Mouse (Mus musculus) midbrain, embryonic 10.5 days (tissue): ENCODE data around the gene Ebf4. TPM values are rescaled to one million over a fixed set of nuclear protein-coding genes. Genes with fewer than 3 reads are reported as not detected.

ENCODE experiments used
- DNase-seq: peaks from one replicate; pipeline ENCODE4 v3.0.0-alpha.2; 2017; ENCODE audit warnings: low spot score
- H3K27ac ChIP-seq: fragments of 300-500 bp; sonication (generic); replicated peaks from 2 replicates; pipeline ENCODE4 v1.5.1; 2016; ENCODE audit warnings: mild to moderate bottlenecking
- H3K27me3 ChIP-seq: fragments of 300-500 bp; sonication (generic); 2 replicates; pipeline ENCODE4 v1.6.1; 2016; ENCODE audit warnings: low read depth, mild to moderate bottlenecking; ENCODE audit not compliant: poor library complexity, severe bottlenecking
- H3K36me3 ChIP-seq: fragments of 300-500 bp; sonication (generic); 2 replicates; pipeline ENCODE4 v1.6.1; 2016; ENCODE audit warnings: mild to moderate bottlenecking, moderate library complexity
- H3K4me1 ChIP-seq: fragments of 300-500 bp; sonication (generic); 2 replicates; pipeline ENCODE4 v1.6.1; 2016
- H3K4me3 ChIP-seq: fragments of 300-500 bp; sonication (generic); 2 replicates; pipeline ENCODE4 v1.5.1; 2016; ENCODE audit warnings: mild to moderate bottlenecking, moderate library complexity
- H3K9me3 ChIP-seq: fragments of 300-500 bp; sonication (generic); replicated peaks from 2 replicates; pipeline ENCODE4 v1.6.1; 2016; ENCODE audit warnings: mild to moderate bottlenecking
- WGBS: fragments of 180-500 bp; shearing (Covaris S2); methylation state at CpG from one replicate; pipeline ENCODE4 v1.1.7; 2016; 5-methylcytosine and 5-hydroxymethylcytosine counted together
- polyA plus RNA-seq: library from polyadenylated mRNA; unstranded; fragments of >200 nt; fragmentation: Nextera tagmentation; extraction: Ambion mirVana; gene quantifications from 2 replicates; pipeline ENCODE4 v1.2.1, GENCODE M21; 2016

Ebf4 gene
- polyA plus RNA-seq, 1 experiment from 2014 or later: 0.95 TPM

DNA sequence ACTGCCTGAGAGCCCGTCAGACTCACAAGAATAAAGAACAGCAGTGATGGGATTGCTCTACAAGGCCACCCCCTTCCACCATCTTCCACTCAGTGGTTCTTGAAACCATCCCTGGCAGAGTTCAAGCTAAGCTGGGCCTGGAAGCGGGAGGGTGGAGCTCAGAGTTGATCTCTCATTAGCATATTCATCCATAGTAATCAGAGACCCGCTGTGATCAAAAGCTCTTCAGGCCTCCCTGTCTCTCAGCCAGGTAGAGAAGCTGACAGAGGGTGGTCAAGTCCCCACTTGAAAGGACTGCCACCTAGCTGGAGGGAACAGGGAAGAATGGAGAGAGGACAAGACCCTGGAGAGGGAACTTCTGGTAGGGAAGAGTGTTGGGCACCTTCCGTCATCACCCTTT, 8.0 kb downstream of the Ebf4 start:
- DNase-seq: no peak
- Histone ChIP-seq H3K27ac (no peak overlapping the region), H3K36me3 (peaks cover 91% of the 10 kb centered on the region), H3K9me3 (no peaks in the 10 kb centered on the region), H3K4me1 (no peaks in the 10 kb centered on the region), H3K27me3 (peaks cover 3% of the 10 kb centered on the region), H3K4me3 (no peak overlapping the region)
- 53% methylated on average over 4 of the region's 4 CpGs for WGBS

DNA sequence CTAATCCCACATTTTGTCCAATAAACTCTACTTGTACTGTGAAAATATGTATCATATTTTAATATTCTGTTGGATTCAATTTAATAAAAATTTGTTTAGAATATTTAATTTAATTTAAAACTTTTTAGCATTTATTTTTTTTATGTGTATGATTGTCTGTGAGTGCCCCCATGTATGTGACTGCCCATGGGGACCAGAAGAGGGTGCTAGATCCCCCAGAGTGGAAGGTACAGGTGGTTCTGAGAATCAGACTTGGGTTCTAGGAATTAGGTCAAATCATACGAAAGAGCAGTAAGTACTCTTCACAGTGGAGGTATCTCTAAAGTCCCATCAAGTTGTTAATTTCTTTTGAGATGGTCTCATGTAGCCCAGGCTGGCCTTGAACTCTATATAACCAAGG, 32.1 kb downstream of the Ebf4 start:
- 80% methylated on average over 1 of the region's 1 CpGs for WGBS
- H3K27ac ChIP-seq: no peak overlapping the region

DNA sequence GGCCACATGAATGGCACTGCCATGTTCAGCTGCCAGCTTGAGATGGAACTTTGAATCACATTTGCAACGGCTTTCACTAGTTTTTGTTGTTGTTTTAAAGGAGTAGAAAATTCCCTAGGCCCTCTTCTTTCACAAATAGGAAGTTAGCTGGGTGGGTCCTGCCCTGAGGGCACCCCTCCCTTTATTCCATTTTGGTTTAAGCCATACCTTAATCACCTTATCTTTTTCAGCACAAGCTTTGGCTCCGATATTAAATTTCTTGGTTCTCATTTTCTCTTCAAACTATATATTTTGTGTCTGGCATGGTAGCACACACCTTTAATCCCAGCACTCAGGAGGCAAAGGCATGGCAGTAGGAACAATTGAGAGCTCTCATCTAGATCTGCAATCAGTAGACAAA, 34.5 kb downstream of the Ebf4 start:
- no peak for DNase-seq
- Histone ChIP-seq H3K9me3 (no peaks in the 10 kb centered on the region; the same call in 1 of the 2 replicates), H3K4me3 (no peak overlapping the region), H3K4me1 (no peaks in the 10 kb centered on the region), H3K27me3 (no peaks in the 10 kb centered on the region), H3K27ac (no peak overlapping the region), H3K36me3 (no peaks in the 10 kb centered on the region)
- 90% methylated on average over 2 of the region's 2 CpGs for WGBS

More for the DNA sequence above, 32.1 kb downstream of the Ebf4 start:
- H3K27me3 ChIP-seq: no peaks in the 10 kb centered on the region
- no peak for DNase-seq
- no peaks in the 10 kb centered on the region for H3K4me1 ChIP-seq
- no peak overlapping the region for H3K4me3 ChIP-seq
- no peaks in the 10 kb centered on the region for H3K36me3 ChIP-seq
- H3K9me3 ChIP-seq: no peaks in the 10 kb centered on the region; the same call in 1 of the 2 replicates

DNA sequence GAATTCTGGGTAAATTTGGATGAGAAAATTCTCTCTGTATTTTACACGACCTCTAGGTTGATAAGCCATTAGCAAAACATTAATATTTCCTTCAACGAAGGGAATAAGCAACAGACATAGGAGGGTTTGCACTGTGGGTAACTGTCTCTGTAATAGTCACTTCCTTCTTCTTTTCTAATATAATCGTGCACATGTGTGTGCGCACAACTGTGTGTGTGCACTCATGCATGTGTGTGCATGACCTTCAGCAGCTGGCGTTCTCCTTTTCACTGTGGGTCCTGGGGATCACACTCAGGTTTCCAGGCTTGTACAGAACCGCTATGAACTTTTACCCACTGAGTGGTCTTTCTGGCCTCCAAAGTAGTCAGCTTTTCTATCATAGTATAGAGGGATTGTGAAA, 40.1 kb downstream of the Ebf4 start:
- Histone ChIP-seq H3K27ac (no peak overlapping the region), H3K4me1 (0 out of 2 replicates have a peak, but pooled peaks cover 2% of the 10 kb centered on the region), H3K27me3 (no peaks in the 10 kb centered on the region), H3K9me3 (no peaks in the 10 kb centered on the region), H3K4me3 (no peak overlapping the region), H3K36me3 (no peaks in the 10 kb centered on the region)
- no peak for DNase-seq
- 81% methylated on average over 6 of the region's 6 CpGs for WGBS

DNA sequence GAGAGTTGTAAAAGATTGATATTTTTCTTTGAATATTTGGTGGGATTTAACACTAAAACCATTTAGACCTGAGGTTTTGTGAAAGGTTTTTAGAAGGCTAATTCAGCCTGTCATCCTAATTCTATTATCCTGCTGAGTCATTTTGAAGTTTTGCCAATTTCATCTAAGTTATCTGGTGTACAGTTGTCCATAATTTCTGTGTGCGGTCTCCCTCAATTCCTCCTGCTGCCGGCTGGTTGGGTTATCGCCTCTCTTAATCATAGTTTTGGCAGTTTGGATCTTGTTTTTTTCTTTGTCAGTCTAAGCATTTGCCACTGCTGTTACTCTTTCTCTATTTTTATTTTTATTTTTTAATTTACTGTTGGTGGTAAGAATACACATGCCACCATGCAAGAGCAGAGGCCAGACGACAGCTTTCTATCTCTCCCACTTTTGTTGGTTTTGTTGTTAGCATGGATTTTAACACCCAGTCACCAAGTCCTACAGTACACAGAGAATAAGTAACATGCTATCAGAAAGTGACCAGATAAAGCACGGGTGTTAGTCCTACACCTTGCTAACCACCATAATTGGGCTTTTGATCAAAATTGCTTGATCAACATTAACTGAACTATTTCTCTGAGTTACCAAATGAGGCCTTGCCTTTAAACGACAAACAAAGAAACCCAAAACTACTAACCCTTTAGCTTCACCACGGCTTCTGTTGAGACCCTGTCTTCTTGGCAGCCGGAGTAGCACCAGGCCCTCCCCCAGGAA, 45.7 kb downstream of the Ebf4 start:
- WGBS: 91% methylated on average over 8 of the region's 8 CpGs

DNA sequence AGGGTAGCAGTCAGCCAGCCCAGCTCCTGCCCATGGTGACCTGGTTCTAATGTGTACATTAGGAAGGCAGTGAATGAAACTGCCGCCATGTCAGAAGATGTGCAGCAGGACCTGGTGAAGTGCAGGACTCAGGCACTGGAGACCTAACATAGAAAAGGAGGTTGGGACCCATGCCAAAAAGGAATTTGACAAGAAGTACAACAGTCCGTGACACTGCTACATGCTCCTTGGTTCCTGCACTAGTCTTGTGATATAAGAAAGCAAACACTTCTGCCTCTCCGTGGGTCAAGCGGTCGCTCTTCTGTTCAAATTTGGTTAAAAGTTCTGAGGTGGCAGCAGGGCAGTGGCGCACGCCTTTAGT, 46.2 kb downstream of the Ebf4 start:
- Histone ChIP-seq H3K4me3 (no peak overlapping the region), H3K36me3 (no peaks in the 10 kb centered on the region), H3K27ac (no peak overlapping the region), H3K4me1 (no peaks in the 10 kb centered on the region), H3K9me3 (no peaks in the 10 kb centered on the region), H3K27me3 (no peaks in the 10 kb centered on the region)
- WGBS: 90% methylated on average over 7 of the region's 7 CpGs
- no peak for DNase-seq

More for the DNA sequence above, 45.7 kb downstream of the Ebf4 start:
- Histone ChIP-seq H3K4me1 (0 out of 2 replicates have a peak, but pooled peaks cover 2% of the 10 kb centered on the region), H3K27ac (no peak overlapping the region), H3K36me3 (no peaks in the 10 kb centered on the region), H3K9me3 (no peaks in the 10 kb centered on the region), H3K27me3 (no peaks in the 10 kb centered on the region), H3K4me3 (no peak overlapping the region)
- DNase-seq: no peak

DNA sequence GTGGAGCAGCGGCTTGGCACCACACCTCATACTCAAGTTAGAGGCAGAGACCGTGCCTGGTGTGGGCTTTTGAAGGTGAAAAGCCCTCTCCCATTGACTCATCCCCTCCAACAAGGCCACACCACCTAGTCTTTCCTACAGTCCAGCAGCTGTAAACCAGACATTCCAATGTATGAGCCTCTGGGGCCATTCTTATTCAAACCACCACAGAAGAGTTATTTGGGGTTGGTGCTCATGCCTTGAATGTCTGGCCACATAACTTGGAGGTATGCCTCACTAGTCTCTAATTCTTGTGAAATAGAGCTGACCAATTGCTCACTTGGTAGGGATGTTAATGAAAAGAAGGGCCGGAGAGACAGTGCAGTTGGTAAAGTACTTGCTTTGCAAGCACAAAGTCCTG, 55.4 kb downstream of the Ebf4 start:
- WGBS: 80% methylated on average over 3 of the region's 3 CpGs
- DNase-seq: no peak
- Histone ChIP-seq H3K4me1 (no peaks in the 10 kb centered on the region), H3K9me3 (no peaks in the 10 kb centered on the region), H3K36me3 (no peaks in the 10 kb centered on the region), H3K4me3 (no peak overlapping the region), H3K27ac (no peak overlapping the region), H3K27me3 (no peaks in the 10 kb centered on the region)

DNA sequence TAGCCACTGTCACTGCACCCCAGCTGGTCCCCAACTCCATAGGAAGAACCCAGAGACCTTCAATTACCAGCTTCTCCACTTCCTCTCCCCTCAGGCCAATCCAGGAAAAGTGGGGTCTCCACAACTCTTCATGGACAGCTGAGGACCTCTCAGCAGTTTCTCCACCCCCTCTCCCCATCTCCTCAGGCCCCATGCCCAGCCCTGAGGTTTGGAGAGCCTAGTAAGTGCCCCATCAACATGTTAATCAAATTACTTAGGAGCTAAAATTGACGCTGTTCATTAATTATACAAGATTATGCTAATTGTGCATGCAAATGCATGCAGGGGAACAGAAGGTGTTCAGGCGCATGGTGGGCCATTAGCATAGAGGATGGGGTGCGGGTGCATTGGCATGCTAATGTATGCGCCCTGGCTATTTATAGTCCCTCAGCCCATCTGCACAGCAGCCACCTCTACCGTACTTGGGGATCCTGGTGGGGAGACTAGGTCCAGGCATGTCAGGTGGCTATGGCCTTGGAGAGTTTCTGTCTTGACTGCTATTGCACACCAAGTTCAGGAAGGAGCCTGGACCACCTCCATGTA, 56.9 kb downstream of the Ebf4 start:
- H3K4me1 ChIP-seq: no peaks in the 10 kb centered on the region
- 46% methylated on average over 5 of the region's 5 CpGs for WGBS
- H3K27ac ChIP-seq: no peak overlapping the region
- no peaks in the 10 kb centered on the region for H3K36me3 ChIP-seq
- H3K27me3 ChIP-seq: no peaks in the 10 kb centered on the region
- H3K9me3 ChIP-seq: no peaks in the 10 kb centered on the region
- no peak overlapping the region for H3K4me3 ChIP-seq
- no peak for DNase-seq

DNA sequence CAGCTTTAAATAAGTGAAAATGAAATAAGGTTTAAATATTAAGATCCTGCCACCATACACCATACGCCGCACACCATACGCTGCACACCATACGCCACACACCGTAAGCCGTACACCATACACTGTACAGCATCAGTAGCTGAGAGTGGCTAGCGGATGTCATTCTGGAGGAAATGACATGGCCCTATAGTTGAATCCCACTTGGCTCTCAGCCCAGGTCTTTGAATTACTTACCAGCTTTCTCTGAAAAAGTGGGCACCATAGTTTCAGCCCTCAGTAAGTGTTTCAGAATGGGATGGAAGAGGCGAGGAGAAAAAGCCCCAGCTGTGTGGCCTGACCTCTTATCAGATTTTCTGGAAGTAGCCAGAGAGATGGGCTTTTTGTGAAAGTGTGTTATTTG, 58.4 kb downstream of the Ebf4 start:
- no peaks in the 10 kb centered on the region for H3K4me1 ChIP-seq
- H3K36me3 ChIP-seq: no peaks in the 10 kb centered on the region
- H3K9me3 ChIP-seq: no peaks in the 10 kb centered on the region
- WGBS: 96% methylated on average over 8 of the region's 8 CpGs
- H3K27me3 ChIP-seq: peaks cover 2% of the 10 kb centered on the region
- no peak for DNase-seq
- H3K4me3 ChIP-seq: no peak overlapping the region
- H3K27ac ChIP-seq: no peak overlapping the region

DNA sequence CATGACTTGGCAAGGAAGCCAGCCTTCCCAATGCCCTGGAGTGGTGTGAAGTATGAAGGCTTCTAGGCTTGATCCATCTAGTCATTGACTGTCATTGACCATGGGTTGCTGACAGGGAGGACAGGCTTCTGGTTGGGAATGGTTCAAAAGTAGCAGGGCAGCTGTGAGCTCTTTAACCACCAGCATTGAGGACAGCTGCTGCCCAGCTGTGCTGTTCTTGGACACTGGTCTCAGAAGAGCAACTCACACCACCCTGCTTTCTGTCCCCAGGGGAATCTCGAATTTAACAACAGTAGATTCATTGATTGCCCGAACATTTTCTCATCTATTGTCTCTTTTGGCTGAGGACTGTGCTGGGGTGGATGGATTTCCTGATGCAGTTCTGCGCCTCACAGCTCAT, 58.9 kb downstream of the Ebf4 start:
- Histone ChIP-seq H3K27me3 (peaks cover 7% of the 10 kb centered on the region), H3K27ac (no peak overlapping the region), H3K4me3 (no peak overlapping the region), H3K4me1 (no peaks in the 10 kb centered on the region), H3K36me3 (no peaks in the 10 kb centered on the region), H3K9me3 (no peaks in the 10 kb centered on the region)
- WGBS: 80% methylated on average over 3 of the region's 3 CpGs
- DNase-seq: no peak

DNA sequence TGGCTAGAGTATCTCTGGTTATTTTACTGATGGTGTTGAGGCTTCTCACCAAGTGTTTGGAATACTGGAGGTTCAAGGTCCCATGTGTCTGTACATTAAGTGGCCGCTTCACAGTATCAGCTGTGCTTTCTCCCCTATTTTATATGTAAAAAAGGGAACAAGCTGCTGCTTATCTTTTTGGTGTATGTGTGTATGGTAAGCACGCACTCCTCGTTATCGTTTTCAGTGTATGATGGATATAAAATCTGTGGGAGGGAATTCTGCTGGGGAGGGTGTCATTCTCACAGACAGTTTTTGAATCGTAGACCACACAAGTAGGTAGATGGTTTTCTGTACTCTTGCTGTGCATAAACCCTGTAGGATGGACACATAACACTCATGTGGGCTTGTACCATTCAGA, 62.6 kb downstream of the Ebf4 start:
- Histone ChIP-seq H3K4me3 (no peak overlapping the region), H3K36me3 (no peaks in the 10 kb centered on the region), H3K27ac (no peak overlapping the region), H3K9me3 (no peaks in the 10 kb centered on the region), H3K27me3 (peaks cover 43% of the 10 kb centered on the region), H3K4me1 (peaks cover 11% of the 10 kb centered on the region)
- 92% methylated on average over 5 of the region's 5 CpGs for WGBS
- DNase-seq: no peak

DNA sequence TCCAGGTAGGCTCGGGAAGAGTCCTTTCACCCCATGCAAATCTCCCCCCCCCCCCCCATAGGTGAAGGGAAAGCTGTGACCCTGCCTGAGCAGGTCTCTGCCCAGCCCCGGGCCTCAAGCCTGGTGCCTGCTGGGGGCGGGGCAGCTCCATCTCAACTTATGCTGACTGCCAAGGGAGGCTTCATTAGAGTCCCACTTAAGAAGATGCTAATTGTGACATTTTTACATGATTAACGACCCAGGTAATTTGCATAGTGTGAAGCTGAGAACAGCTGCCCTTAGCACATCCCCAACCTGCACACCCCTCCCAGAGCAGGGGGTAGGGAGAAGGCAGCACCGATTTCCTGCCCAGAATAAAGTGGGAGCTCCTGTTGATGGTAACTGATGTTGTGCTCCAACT, 63.9 kb downstream of the Ebf4 start:
- Histone ChIP-seq H3K36me3 (no peaks in the 10 kb centered on the region), H3K4me3 (no peak overlapping the region), H3K4me1 (peaks cover 14% of the 10 kb centered on the region), H3K27ac (no peak overlapping the region), H3K9me3 (no peaks in the 10 kb centered on the region), H3K27me3 (peaks cover 56% of the 10 kb centered on the region)
- DNase-seq: no peak
- WGBS: 27% methylated on average over 5 of the region's 5 CpGs

DNA sequence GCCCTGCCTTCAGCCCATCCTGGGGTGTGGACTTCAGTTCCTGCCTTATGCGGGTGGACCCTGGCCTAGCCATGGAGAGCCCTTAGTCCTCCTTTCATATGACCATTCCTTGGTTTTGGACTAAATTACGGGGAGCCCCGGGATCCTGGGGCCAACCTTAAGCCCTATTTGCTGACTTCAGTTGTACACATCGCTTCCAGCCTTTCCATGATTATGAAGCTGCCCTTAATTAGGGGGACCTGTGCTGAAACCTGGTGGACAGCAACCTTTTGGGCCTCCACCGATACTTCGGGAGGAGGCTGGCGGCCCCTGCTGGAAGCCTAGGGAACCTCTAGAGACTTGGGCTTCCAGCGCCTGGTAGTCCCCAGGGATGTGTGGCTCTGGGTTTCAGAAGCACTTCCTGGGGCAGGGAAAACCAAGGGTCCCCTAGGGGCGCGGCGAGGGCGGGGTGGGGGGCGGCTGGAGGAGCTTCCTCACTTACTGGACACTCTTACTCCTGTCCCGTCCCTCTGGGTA, 67.6 kb downstream of the Ebf4 start:
- H3K4me1 ChIP-seq: peaks cover 24% of the 10 kb centered on the region
- DNase-seq: peak; percentile 55
- no peaks in the 10 kb centered on the region for H3K9me3 ChIP-seq
- no peaks in the 10 kb centered on the region for H3K36me3 ChIP-seq
- peak overlapping the region; percentile 30; the same call in 1 of the 2 replicates for H3K4me3 ChIP-seq
- H3K27me3 ChIP-seq: peaks cover 88% of the 10 kb centered on the region
- WGBS: 3% methylated on average over 14 of the region's 14 CpGs
- H3K27ac ChIP-seq: no peak overlapping the region
